ENCODE assay signal across 17 mouse cellular contexts in genomic region chr8:127262026-127262425, GRCm38 (mm10).
"Had no signal": no experiment of that assay in that cellular context is flagged by ENCODE, and none has a peak within 500 bp of the region (broad histone marks: within the 10 kb centered on the region; RNA-seq: fewer than 3 reads in every experiment).

No protein-coding gene starts in this region.

- H3K4me3 ChIP-seq: midbrain, embryonic 10.5 days; midbrain, embryonic 13.5 days; midbrain, embryonic 15.5 days; myocyte; neural tube, embryonic 13.5 days; neural tube, embryonic 15.5 days had no signal

- H3K4me2 ChIP-seq: lung, embryonic 14.5 days; midbrain, embryonic 13.5 days; midbrain, embryonic 15.5 days; neural tube, embryonic 13.5 days; neural tube, embryonic 15.5 days had no signal

- H3K27ac ChIP-seq: midbrain, embryonic 10.5 days; midbrain, embryonic 13.5 days; midbrain, embryonic 15.5 days; neural tube, embryonic 15.5 days had no signal

- H3K36me3 ChIP-seq: midbrain, embryonic 10.5 days; midbrain, embryonic 13.5 days; midbrain, embryonic 15.5 days; neural tube, embryonic 13.5 days; neural tube, embryonic 15.5 days had no signal

- H3K27me3 ChIP-seq: midbrain, embryonic 15.5 days; neural tube, embryonic 15.5 days had no signal

- DNase-seq: lung, adult 18-20 months; lung, embryonic 14.5 days; lung, postnatal 4 days; retina, postnatal 1 day; right cerebral cortex, adult 18-20 months; right cerebral cortex, postnatal 25 days; right cerebral cortex, postnatal 4 days; spleen, adult 18-20 months; thymus, adult 18-20 months; thymus, postnatal 14 days; thymus, postnatal 36 days had no signal

- H3K9ac ChIP-seq: lung, embryonic 14.5 days; midbrain, embryonic 13.5 days; midbrain, embryonic 15.5 days; neural tube, embryonic 13.5 days; neural tube, embryonic 15.5 days had no signal

- ATAC-seq: midbrain, embryonic 13.5 days; midbrain, embryonic 15.5 days had no signal

- H3K9me3 ChIP-seq: midbrain, embryonic 10.5 days; midbrain, embryonic 15.5 days; neural tube, embryonic 15.5 days had no signal
